Mouse (Mus musculus): ENCODE results near the gene Sh3bp2. TPM values are rescaled to one million over a fixed set of nuclear protein-coding genes. Genes with fewer than 3 reads are reported as not detected.
"Not testable (repeated sequence)": the region's sequence is repeated elsewhere in the genome, so short reads cannot be mapped to it uniquely, and the experiment has no call there.

The Sh3bp2 gene
- polyA plus RNA-seq, 1 experiment from 2014 or later = 5.9 TPM

DNA sequence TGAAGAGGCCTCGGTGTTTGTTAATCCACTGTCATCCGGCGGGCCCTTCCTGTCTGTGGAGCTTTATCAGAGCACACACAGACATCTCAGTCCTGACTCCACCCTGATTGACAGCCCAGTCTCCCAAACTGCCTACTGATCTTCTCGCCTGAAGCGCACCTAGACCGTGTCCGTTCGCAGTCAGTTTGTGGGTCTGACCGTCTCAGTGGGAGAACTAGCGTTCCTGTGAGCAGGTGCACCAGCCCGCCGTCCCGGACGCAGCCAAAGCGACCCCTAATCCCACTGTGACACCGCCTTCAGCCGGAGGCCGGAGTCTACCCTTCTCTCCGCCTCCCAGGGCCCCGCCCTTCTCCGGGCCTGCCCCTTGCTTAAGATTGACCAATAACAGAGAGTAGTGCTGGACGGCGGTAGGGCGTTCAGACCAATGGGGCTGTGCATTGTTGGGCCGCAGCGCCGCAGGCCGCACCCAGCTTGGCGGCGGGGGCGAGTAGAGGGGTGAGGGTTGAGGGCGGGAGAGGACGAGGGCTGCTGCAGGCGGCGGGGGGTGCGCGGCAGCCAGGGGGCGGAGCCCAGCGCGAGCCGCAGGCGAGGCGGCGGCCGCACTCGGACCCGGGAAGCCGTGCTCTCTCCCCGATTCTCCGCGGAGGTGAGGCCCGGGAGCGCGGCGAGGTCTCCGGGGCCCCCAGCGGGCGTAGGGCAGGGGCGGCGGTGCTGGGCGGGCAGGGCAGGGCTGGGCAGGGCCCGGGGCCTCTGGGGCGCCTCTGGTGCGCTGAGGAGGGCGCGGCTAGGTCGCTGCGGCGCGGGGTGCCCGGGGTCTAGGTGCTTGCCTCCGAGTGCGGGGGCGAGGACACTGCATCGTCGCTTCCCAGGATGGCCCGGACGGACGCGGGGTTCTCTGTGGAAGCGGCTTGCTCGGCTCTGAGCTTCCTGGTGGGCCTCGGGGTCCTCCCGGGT, 47.9 kb downstream of the Sh3bp2 start, which contains the start of gene Add1:
TSS of gene Add1 (plus strand) at position 397 of the 954 bp plus-strand sequence.
- under 1% methylated on average over 75 of the region's 84 CpGs for WGBS
- peaks cover 17% of the 10 kb centered on the region; the same call in 1 of the 2 replicates for H3K4me1 ChIP-seq (replicated peaks; ENCODE audit: control insufficient read depth, insufficient read depth, low read length)
- peak within 1 kb of the TSS; percentile 100 for H3K9ac ChIP-seq (ENCODE audit: low read length)
- ATAC-seq (ENCODE audit: low read depth) = peak; percentile 100
- peak within 1 kb of the TSS; percentile 94 for H3K4me3 ChIP-seq (ENCODE audit: low read length)
- H3K4me2 ChIP-seq (ENCODE audit: low read depth, low read length) = peak within 1 kb of the TSS; percentile 73
- H3K27me3 ChIP-seq (ENCODE audit: control insufficient read depth, insufficient read depth, low read depth, low read length) = no peaks in the 10 kb centered on the region
- H3K27ac ChIP-seq (ENCODE audit: low read length) = peak within 1 kb of the TSS; percentile 90
- H3K9me3 ChIP-seq (ENCODE audit: control insufficient read depth, low read length) = no peaks in the 10 kb centered on the region
- H3K36me3 ChIP-seq (ENCODE audit: control insufficient read depth, insufficient read depth, low read length) = no peaks in the 10 kb centered on the region

DNA sequence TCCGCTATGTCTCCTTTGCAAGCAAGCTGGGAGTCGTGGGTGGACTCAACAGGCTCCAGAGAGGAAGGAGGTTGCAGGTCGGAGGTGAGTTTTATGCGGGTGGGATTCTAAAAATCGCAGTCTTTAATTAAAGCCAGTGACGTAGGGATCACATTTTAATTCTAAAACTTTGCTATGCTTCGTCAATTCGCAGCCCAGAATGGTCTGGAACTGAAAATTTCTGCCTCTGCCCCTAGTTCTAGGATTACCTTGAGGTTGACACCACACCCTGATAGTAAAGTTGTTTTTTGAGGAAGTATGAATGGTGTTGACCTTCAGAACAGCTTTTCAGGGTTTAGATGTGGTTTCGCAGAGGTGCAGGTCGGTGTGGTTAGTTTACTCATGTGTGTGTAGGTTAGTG, 49.1 kb downstream of the Sh3bp2 start:
- no peaks in the 10 kb centered on the region for H3K36me3 ChIP-seq (ENCODE audit: control insufficient read depth, insufficient read depth, low read length)
- H3K4me3 ChIP-seq (ENCODE audit: low read length) = peak overlapping the region; percentile 94
- WGBS = 24% methylated on average over 10 of the region's 10 CpGs
- no peaks in the 10 kb centered on the region for H3K9me3 ChIP-seq (ENCODE audit: control insufficient read depth, low read length)
- H3K4me2 ChIP-seq (ENCODE audit: low read depth, low read length) = peak overlapping the region; percentile 64
- H3K4me1 ChIP-seq (replicated peaks; ENCODE audit: control insufficient read depth, insufficient read depth, low read length) = peaks cover 17% of the 10 kb centered on the region; the same call in 1 of the 2 replicates
- no peak for ATAC-seq (ENCODE audit: low read depth)
- no peaks in the 10 kb centered on the region for H3K27me3 ChIP-seq (ENCODE audit: control insufficient read depth, insufficient read depth, low read depth, low read length)
- peak overlapping the region; percentile 100 for H3K9ac ChIP-seq (ENCODE audit: low read length)
- no peak overlapping the region; the same call in 1 of the 2 replicates for H3K27ac ChIP-seq (ENCODE audit: low read length)

DNA sequence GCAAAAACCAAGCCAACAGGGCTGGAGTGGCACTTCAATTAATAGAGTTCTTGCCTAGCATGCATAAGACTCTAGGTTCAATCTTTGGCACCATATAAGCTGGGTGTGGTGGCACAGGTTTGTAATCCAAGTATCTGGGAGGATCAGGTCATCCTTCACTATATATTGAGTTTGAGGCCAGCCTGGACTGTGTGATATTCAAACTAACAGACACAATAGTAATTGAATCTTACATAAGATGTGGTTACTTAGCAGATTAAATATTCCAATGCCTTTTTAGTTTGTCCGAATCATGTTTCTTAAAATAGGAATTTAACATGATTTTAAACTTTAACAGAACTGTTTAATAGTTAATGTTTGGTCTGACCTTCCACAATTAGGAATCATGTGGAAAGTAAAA, 50.6 kb downstream of the Sh3bp2 start:
- 90% methylated on average over 1 of the region's 1 CpGs for WGBS
- H3K4me1 ChIP-seq (replicated peaks; ENCODE audit: control insufficient read depth, insufficient read depth, low read length) = peaks cover 17% of the 10 kb centered on the region; the same call in 1 of the 2 replicates
- no peak overlapping the region for H3K27ac ChIP-seq (ENCODE audit: low read length)
- no peak overlapping the region for H3K4me3 ChIP-seq (ENCODE audit: low read length)
- no peak for ATAC-seq (ENCODE audit: low read depth)
- no peaks in the 10 kb centered on the region for H3K36me3 ChIP-seq (ENCODE audit: control insufficient read depth, insufficient read depth, low read length)
- no peak overlapping the region for H3K4me2 ChIP-seq (ENCODE audit: low read depth, low read length)
- H3K27me3 ChIP-seq (ENCODE audit: control insufficient read depth, insufficient read depth, low read depth, low read length) = no peaks in the 10 kb centered on the region
- H3K9me3 ChIP-seq (ENCODE audit: control insufficient read depth, low read length) = no peaks in the 10 kb centered on the region
- H3K9ac ChIP-seq (ENCODE audit: low read length) = no peak overlapping the region

- H3K27me3 ChIP-seq (ENCODE audit: control insufficient read depth, insufficient read depth, low read depth, low read length) = no peaks in the 10 kb centered on the region
- H3K4me3 ChIP-seq (ENCODE audit: low read length) = no peak overlapping the region
- H3K4me1 ChIP-seq (replicated peaks; ENCODE audit: control insufficient read depth, insufficient read depth, low read length) = peaks cover 14% of the 10 kb centered on the region
- H3K9me3 ChIP-seq (ENCODE audit: control insufficient read depth, low read length) = no peaks in the 10 kb centered on the region
- 95% methylated on average over 7 of the region's 7 CpGs for WGBS
- no peak for ATAC-seq (ENCODE audit: low read depth)
- H3K36me3 ChIP-seq (ENCODE audit: control insufficient read depth, insufficient read depth, low read length) = no peaks in the 10 kb centered on the region
- no peak overlapping the region for H3K27ac ChIP-seq (ENCODE audit: low read length)
- no peak overlapping the region for H3K4me2 ChIP-seq (ENCODE audit: low read depth, low read length)
- H3K9ac ChIP-seq (ENCODE audit: low read length) = no peak overlapping the region
These were observed 52.5 kb downstream of the Sh3bp2 start for GRCm38 (mm10) chr5:34578038-34578655.

DNA sequence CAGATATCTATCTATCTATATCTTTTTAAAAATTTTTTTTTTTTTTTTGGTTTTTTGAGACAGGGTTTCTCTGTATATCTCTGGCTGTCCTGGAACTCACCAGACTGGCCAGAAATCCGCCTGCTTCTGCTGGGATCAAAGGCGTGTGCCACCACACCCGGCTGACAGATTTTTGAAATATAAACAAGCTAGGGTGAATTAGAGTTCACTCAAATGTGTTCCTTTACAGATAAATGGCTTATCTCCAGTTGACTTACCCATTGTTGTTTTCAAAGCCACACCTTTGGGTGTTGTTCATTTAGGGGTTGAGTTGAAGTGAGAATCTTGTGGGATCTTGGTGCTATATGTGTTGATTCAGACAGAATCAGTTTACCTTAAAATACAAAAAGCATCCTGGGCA, 53.7 kb downstream of the Sh3bp2 start:
- Histone ChIP-seq H3K27ac (ENCODE audit: low read length) (no peak overlapping the region), H3K4me3 (ENCODE audit: low read length) (no peak overlapping the region), H3K27me3 (ENCODE audit: control insufficient read depth, insufficient read depth, low read depth, low read length) (no peaks in the 10 kb centered on the region), H3K4me1 (replicated peaks; ENCODE audit: control insufficient read depth, insufficient read depth, low read length) (peaks cover 14% of the 10 kb centered on the region), H3K9ac (ENCODE audit: low read length) (no peak overlapping the region), H3K4me2 (ENCODE audit: low read depth, low read length) (no peak overlapping the region), H3K9me3 (ENCODE audit: control insufficient read depth, low read length) (no peaks in the 10 kb centered on the region), H3K36me3 (ENCODE audit: control insufficient read depth, insufficient read depth, low read length) (no peaks in the 10 kb centered on the region)
- 37% methylated on average over 3 of the region's 3 CpGs for WGBS
- ATAC-seq (ENCODE audit: low read depth) = no peak

GRCm38 (mm10) chr5:34581671-34582313, 56.2 kb downstream of the Sh3bp2 start:
- H3K9me3 ChIP-seq (ENCODE audit: control insufficient read depth, low read length); H3K36me3 ChIP-seq (ENCODE audit: control insufficient read depth, insufficient read depth, low read length); H3K9ac ChIP-seq (ENCODE audit: low read length); H3K27me3 ChIP-seq (ENCODE audit: control insufficient read depth, insufficient read depth, low read depth, low read length); H3K4me2 ChIP-seq (ENCODE audit: low read depth, low read length); H3K4me1 ChIP-seq (replicated peaks; ENCODE audit: control insufficient read depth, insufficient read depth, low read length): not testable (repeated sequence)
- Histone ChIP-seq H3K4me3 (ENCODE audit: low read length) (0 out of 2 replicates have a peak overlapping the region, but pooled peaks have one; percentile 9), H3K27ac (ENCODE audit: low read length) (peak overlapping the region; percentile 79)
- 11% methylated on average over 9 of the region's 10 CpGs for WGBS
- ATAC-seq (ENCODE audit: low read depth) = peak; percentile 92

DNA sequence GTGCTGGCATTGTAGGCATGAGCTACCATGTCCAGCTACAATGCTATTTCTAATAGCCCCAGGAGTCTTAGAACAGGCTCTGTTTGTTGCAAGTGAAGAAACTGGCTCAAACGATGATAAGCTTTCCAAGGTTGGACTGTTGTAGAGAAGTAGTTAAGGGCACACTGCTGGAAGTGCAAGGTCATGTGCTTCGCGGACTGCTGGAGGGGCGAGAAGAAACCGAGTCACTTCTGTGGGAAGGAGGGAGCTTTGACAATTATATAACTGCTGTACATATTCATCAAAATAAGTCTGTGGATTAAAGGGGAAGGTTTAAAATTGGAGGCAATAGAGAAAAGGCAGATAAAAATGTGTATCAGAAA, 56.7 kb downstream of the Sh3bp2 start:
- 0 out of 2 replicates have a peak overlapping the region, but pooled peaks have one; percentile 9 for H3K4me3 ChIP-seq (ENCODE audit: low read length)
- no peaks in the 10 kb centered on the region for H3K9me3 ChIP-seq (ENCODE audit: control insufficient read depth, low read length)
- peak overlapping the region; percentile 79 for H3K27ac ChIP-seq (ENCODE audit: low read length)
- H3K9ac ChIP-seq (ENCODE audit: low read length) = no peak overlapping the region
- H3K4me2 ChIP-seq (ENCODE audit: low read depth, low read length) = no peak overlapping the region
- peak; percentile 8; the same call in 1 of the 2 replicates for ATAC-seq (ENCODE audit: low read depth)
- WGBS = 61% methylated on average over 5 of the region's 5 CpGs
- H3K27me3 ChIP-seq (ENCODE audit: control insufficient read depth, insufficient read depth, low read depth, low read length) = no peaks in the 10 kb centered on the region
- H3K36me3 ChIP-seq (ENCODE audit: control insufficient read depth, insufficient read depth, low read length) = 0 out of 2 replicates have a peak, but pooled peaks cover 3% of the 10 kb centered on the region
- peaks cover 2% of the 10 kb centered on the region for H3K4me1 ChIP-seq (replicated peaks; ENCODE audit: control insufficient read depth, insufficient read depth, low read length)

DNA sequence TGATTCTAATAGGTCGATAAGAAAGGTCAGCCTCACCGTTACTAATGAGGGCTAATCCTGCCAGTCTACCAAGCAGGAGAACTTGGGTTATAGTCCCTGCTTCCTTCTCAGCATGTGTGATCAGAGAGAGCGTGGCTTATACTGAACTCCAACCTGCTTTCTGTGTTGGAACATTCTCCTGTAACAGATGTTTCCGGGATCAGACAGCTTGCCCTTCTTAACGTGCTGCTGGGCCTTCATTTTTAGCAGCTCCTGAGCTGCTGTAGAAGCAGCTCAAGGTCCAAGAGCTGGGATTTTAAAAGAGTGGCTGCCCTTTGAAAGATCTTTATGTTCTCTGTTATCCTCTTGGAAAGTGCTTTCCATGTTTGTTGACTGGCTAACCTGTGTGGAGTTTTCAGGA, 59.6 kb downstream of the Sh3bp2 start:
- no peak overlapping the region for H3K4me2 ChIP-seq (ENCODE audit: low read depth, low read length)
- H3K4me3 ChIP-seq (ENCODE audit: low read length) = no peak overlapping the region
- no peak overlapping the region for H3K9ac ChIP-seq (ENCODE audit: low read length)
- ATAC-seq (ENCODE audit: low read depth) = no peak
- H3K9me3 ChIP-seq (ENCODE audit: control insufficient read depth, low read length) = no peaks in the 10 kb centered on the region
- H3K27ac ChIP-seq (ENCODE audit: low read length) = no peak overlapping the region
- no peaks in the 10 kb centered on the region for H3K27me3 ChIP-seq (ENCODE audit: control insufficient read depth, insufficient read depth, low read depth, low read length)
- WGBS = 68% methylated on average over 5 of the region's 5 CpGs
- 0 out of 2 replicates have a peak, but pooled peaks cover 3% of the 10 kb centered on the region for H3K36me3 ChIP-seq (ENCODE audit: control insufficient read depth, insufficient read depth, low read length)
- peaks cover 2% of the 10 kb centered on the region for H3K4me1 ChIP-seq (replicated peaks; ENCODE audit: control insufficient read depth, insufficient read depth, low read length)

- Histone ChIP-seq H3K9ac (ENCODE audit: low read length) (no peak overlapping the region), H3K27me3 (ENCODE audit: control insufficient read depth, insufficient read depth, low read depth, low read length) (no peaks in the 10 kb centered on the region), H3K27ac (ENCODE audit: low read length) (no peak overlapping the region), H3K4me3 (ENCODE audit: low read length) (no peak overlapping the region), H3K4me2 (ENCODE audit: low read depth, low read length) (no peak overlapping the region), H3K9me3 (ENCODE audit: control insufficient read depth, low read length) (no peaks in the 10 kb centered on the region), H3K4me1 (replicated peaks; ENCODE audit: control insufficient read depth, insufficient read depth, low read length) (peaks cover 3% of the 10 kb centered on the region; the same call in 1 of the 2 replicates), H3K36me3 (ENCODE audit: control insufficient read depth, insufficient read depth, low read length) (peaks cover 5% of the 10 kb centered on the region; the same call in 1 of the 2 replicates)
- 86% methylated on average over 5 of the region's 5 CpGs for WGBS
- ATAC-seq (ENCODE audit: low read depth) = no peak
These were observed 62.2 kb downstream of the Sh3bp2 start for GRCm38 (mm10) chr5:34587881-34588280.

Measured in lung, embryonic 16.5 days (tissue).